Mouse (Mus musculus) cerebellum, adult 9-10 months (tissue): ENCODE data around the gene Cpne6.
A peak's percentile ranks its signal among the peaks of the same experiment; 100 is the strongest.

Experiments used
- DNase-seq: peaks from one replicate; pipeline ENCODE4 v3.0.0; 2022

Gene Cpne6

DNA sequence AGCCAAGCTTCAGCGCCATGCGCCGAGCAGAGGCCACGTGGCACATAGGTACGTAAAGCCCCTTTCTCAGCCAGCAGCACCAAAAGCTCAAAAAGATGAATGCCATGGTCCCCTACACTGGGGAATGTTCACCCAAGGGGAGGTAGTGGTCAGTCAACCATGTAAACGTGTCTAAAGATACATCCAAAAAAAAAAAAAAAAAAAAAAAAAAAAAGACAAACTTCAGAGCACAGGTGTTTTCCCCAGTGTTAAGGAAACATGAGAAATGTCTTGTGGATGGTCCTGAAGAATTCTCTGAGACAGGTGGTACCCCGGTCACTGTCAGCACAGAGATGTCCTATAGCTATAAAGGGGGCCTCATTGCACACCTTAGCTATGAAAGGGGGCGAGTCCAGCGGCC lies 4.6 kb upstream of the Cpne6 start:
- DNase-seq = no peak

DNA sequence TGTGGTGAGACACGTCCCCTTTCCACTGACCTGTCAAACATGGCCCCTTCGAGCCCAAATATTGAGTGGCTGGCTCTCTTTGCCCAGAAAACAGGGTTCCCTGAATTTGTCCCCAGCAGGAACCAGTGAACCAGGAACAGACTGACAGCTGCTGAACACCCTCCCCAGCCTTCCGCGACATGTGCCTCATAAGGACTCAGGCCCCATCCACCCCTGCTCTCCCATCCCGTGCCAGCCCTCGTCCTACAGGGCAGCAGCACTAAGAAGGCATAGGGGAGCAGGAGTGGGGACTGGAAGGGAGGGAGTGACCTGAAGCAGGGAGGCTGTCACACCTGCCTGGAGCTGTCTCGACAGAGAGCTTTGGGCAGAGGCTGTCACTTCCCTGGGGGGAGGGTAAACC lies 2.4 kb upstream of the Cpne6 start:
- no peak for DNase-seq

DNA sequence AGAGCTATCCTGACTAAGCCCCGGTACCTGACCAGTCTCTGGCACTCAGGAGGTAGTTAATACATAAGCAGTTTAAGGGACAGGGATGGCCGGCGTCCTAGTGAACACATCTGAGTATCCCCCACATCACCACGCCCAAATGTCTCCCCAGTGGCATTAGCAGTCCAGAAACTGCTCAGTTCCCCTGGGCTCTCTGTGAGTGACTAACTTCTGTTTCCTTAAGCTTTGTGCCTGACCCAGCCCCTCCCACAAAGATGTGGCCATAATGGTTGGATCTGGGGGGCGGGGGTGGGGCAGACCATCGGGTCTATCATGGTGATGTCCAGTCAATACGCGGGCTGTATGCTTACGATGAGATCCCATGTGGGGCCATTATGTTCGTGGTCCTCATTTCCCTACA lies 705 bp upstream of the Cpne6 start:
- no peak for DNase-seq

DNA sequence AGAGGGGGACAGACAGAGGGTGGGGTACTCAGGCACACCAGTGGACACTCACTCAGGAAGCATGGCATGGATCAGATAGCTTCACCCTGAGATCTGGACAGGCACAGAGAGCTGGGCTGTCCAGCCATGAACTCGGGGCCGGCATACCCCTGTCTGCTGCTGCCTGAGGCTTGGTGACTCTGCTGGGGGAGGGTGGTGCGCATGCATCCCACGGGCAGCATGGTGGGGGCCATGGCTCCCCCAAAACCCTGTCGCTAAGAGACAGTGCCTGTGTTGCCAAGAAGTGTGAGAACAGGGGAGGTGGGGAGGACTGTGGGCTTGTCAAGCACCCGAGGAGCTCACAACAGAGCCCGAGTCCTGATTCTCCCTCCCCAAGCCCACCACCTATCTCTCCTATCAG lies 792 bp downstream of the Cpne6 start:
- no peak for DNase-seq

DNA sequence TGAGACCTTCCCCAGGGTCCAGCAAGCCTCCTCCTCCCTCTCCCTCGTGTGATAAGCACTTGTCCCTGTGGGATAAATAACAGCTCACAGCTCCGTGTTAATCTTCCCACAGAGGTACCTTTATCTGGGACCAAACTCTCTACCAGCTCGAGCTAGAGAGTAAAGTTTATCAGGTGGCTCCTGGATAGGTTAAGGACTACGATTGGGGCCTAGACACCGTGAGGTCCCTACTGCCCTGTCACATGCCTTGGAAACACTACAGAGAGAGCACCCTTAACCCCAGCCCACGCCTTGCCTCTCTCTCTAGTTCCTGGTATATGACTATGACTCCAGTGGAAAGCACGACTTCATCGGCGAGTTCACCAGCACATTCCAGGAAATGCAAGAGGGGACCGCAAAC lies 3.7 kb downstream of the Cpne6 start:
- no peak for DNase-seq

DNA sequence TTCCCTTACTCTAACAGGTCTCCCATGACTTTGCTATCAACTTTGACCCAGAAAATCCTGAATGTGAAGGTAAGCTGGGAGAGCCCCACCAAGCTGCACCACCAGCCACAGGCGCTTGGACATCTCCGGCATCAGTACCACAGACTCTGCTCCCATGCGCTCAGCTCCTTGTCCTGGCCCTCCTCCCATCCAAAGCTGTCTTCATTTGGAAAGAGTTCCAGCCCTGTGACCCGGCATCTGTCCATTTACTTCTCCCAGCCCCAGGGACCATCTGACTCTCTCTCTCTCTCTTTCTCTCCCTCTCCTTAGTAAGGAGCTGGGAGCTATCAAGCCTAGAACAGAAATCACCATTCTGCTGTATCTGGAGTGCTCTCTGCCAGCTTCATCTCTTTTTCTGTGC lies 5.6 kb downstream of the Cpne6 start:
- no peak for DNase-seq

DNA sequence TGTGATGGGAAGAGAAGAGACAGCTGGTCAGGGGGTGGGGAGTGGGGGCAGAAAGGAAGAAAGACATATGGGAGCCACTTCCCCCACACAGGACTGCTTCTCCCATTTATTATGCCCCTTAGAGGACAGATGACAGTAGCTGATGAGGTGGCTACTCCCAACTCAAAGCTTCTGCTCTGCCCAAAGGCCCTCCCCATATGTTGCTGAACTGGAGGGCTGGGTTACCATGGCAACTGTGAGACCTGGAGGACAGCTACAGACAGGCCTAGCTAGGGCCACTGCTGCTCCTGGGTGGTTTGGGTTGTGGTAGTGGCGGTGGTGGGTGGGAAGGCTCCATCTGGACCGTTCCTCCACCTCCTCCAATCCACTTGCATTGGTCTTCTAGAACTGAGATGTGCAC lies 8.7 kb downstream of the Cpne6 start:
- no peak for DNase-seq

- DNase-seq = no peak
Observed at GRCm38 (mm10) chr14:55519604-55520003, 9.4 kb downstream of the Cpne6 start.

DNA sequence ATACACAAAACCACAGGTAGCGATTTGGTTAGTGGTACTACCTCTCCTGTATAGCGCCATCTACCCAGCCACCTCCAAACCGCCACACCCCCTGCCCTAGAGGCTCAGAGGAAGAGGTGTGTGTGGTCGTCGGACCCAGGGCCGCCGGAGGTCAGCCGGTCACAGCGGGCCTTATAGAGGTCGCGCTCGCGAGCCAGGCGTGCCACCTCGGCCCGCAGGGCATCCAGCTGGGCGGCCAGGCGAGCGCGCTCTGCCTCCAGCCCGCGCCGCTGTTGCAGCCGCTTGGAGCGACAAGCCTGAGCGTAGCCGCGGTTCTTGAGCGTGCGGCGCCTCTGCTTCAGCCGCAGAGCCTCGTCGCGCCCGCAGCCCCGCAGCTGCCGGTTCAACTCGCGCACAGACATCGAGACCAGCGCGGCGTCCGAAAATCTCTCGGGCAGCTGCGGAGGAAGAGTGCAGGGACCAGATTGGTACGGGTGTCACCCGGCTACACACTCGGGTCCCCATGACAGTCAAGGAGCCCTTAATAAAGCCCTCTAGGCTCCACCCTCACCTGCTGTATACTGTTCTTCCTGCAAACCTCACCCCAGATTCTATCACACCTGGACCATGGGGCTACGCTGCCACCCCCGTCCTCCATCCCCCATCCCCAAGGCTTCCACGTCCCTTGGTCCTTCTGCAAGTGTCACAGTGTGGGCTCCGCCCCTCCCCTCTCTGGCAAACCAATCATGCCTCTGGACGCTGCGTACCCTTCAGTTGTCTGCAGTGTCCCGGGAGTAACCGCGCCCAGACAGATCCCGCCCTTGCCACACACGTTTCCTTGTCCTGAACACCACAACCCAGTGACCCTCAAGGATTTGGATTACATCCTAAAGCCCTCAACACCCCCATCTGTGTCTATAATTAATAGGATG lies 10.5 kb downstream of the Cpne6 start:
- DNase-seq = peak; percentile 76

GRCm38 (mm10) chr14:55524062-55524461 lies 13.8 kb downstream of the Cpne6 start:
- DNase-seq = no peak

DNA sequence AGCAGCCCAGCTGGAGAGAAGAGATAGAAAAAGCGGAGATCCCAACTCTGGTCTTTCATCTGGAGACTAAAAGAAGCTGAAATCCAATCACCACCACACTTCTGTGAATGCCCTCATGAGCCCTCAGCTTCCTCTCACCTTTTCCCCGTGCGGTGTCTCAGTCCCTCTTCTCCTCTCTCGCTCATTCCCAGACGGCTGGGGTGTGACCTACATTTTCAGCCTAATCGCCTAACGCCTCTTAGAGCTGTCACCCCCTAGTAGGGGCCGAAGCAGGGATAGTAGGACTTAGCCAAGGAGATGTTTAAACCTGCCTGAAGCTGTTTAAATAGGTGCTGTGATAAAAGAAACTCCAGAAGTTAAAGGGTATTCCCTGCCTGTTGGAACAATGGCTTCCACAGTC lies 14.5 kb downstream of the Cpne6 start, which contains the start of gene Nrl:
Gene Nrl (minus strand): TSS at position 197 of the 400 bp plus-strand sequence.
- no peak for DNase-seq

DNA sequence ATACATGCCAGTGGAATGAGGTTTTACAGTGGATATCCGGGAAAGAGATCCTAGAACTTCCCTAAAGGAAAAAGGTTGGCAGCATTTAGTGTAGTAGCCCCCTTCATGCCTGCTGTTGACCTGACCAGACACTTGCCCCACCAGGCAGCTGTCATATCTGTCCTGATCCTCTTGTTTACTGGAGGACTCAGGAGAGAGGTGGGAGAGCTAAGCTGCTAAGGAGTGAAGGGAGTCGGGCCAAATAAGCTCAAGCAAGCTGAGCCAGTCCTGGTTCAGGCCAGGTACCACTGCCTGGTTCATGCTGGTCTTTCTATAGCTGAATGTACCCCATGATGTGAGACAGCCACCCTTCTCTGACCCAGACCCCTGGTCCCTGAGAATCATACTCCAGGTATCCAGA lies 16.4 kb downstream of the Cpne6 start:
- no peak for DNase-seq

DNA sequence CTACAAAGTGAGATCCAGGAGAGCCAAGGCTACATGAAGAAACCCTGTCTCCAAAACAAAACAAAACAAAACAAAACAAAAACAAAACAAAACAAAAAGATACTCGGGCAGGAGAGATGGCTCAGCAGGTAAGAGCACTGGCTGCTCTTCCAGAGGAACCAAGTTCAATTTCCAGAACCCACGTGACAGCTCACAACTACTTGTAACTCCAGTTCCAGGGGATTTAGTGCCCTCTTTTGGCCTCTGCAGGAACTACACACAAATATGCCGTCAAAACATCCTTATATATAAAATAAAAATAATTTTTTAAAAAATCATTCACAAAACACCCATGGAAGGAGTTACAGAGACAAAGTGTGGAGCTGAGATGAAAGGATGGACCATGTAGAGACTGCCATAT lies 17.7 kb downstream of the Cpne6 start:
- DNase-seq = peak; percentile 48

DNA sequence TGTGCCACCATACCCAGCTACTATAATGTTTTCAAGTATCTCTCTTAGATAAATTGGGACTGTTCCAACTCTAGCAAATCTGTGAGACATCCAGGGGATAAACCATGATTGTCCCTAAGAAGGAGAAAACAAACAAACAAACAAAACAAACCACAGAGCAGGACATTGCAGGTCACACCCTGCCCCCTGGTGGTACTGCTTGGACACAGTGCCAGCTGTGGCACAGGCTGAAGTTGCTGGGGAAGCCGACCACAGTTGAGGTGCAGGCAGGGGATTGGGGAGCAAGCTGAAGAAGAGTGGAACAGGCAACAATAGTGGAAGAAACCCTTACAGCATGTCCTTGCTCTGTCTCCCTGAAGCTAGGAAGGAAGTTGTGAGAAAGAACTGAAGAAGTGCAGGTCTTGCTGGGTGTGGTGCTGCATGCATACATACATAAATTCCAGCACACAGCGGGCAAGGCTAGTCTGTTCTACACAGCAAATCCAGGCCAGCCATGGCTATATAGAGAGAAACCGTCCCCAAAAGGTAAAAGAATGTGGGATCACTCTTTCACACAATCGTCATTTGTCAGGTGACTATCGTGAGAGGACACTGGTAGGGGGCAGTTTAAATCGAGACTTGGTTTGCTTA lies 26.0 kb downstream of the Cpne6 start:
- DNase-seq = no peak

- DNase-seq = peak; percentile 89
Observed at GRCm38 (mm10) chr14:55540067-55540786, 30.0 kb downstream of the Cpne6 start, which contains the start of gene Pck2. TSS of gene Pck2 (plus strand) at chr14:55540266.

DNA sequence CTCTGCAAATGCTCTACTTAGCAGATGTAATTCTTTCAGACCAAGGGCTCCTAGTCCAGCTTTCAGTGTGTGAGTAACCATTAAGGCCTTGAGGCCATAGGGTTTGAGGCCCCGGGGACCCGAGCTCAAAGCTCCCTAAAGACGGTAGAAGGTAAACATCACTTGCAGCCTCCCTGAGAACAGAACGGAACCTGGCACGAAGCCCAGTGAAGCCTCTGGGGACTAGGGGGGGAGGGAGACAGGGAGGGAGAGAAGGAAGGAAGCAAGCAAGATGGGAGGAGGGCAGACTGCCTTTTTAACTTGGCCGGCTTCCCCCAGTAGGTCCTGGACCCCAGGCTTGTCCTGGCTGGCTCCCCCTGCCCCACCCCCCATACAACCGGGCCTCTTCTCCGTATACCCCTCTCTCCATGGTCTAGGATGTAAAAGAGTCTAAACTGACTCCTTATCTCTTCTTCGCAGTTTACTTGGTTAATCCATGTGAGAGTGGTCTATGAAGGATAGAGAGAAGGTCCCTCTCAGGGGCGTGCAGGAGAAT lies 30.6 kb downstream of the Cpne6 start:
- DNase-seq = peak; percentile 88

DNA sequence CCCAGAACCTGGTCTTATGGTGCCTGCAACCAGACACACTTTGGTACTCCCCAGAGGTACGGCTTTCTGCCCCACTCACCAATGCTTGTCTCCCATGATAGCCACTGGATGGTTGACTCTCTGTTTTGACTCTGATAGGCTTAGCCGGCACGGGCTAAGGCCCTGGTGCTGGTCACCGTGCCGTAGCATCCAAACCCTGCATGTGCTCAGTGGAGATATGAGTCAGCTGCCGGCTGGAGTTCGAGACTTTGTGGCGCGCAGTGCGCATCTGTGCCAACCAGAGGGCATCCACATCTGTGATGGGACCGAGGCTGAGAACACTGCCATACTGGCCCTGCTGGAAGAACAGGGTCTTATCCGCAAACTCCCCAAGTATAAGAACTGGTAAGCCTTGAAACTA lies 32.0 kb downstream of the Cpne6 start:
- no peak for DNase-seq

DNA sequence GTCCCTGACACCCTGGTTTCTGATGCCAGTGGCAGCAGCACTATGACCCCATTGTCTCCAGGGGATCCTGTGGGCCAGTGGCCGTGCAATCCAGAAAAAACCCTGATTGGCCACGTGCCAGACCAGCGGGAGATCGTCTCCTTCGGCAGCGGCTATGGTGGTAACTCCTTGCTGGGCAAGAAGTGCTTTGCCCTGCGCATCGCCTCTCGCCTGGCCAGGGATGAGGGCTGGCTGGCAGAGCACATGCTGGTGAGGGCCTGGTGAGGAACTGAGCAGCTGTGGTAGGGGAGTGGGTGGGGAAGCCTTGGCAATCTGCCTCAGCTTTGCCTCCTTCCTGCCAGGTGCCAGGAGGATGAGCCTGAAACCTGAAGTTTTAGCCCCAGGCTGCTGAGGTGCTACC lies 34.1 kb downstream of the Cpne6 start:
- peak; percentile 47 for DNase-seq

GRCm38 (mm10) chr14:55550191-55550590 lies 39.9 kb downstream of the Cpne6 start:
- no peak for DNase-seq

GRCm38 (mm10) chr14:55551347-55551746 lies 41.1 kb downstream of the Cpne6 start:
- DNase-seq = no peak

DNA sequence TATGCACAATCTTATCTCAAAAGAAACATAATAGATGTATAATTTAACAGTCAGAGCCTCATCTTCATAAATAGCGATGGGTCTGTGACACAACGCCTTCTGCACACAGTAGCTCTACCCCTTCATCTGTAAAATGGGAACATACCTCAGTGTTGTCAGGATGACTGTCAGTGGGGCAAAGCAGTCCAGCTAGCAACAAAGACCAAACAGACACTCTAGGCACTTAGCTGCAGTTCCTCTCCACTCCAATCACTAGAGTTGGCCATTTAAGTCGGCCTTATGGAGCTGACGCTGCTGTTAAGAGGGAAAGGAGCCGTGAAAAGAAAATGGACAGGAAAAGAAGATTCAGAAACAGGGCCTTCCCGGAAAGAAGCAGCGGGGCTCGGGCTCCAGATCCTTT lies 41.5 kb downstream of the Cpne6 start:
- DNase-seq = no peak

GRCm38 (mm10) chr14:55554635-55555034 lies 44.4 kb downstream of the Cpne6 start:
- no peak for DNase-seq

- DNase-seq = no peak
Observed at GRCm38 (mm10) chr14:55555788-55556187, 45.5 kb downstream of the Cpne6 start.
